In genomic region chr2:172836516-172836915, GRCm38 (mm10) we compare ENCODE assay signal across 20 mouse cellular contexts.
DNase-seq lines count a peak whose midpoint lies in the region.
"Had no signal": no experiment of that assay in that cellular context is flagged by ENCODE, and none has a peak within 500 bp of the region (broad histone marks: within the 10 kb centered on the region; RNA-seq: fewer than 3 reads in every experiment).

No protein-coding gene starts in this region.

- no peak overlapping the region for H3K4me3 ChIP-seq in heart, embryonic 10.5 days
- H3K4me3 ChIP-seq: embryonic facial prominence, embryonic 10.5 days; embryonic facial prominence, embryonic 12.5 days; forebrain, embryonic 13.5 days; forebrain, embryonic 15.5 days had no signal

- no peaks in the 10 kb centered on the region for H3K36me3 ChIP-seq in heart, embryonic 10.5 days
- H3K36me3 ChIP-seq: embryonic facial prominence, embryonic 10.5 days; embryonic facial prominence, embryonic 12.5 days; forebrain, embryonic 15.5 days had no signal

- no peak for DNase-seq in heart, embryonic 10.5 days (ENCODE audit: low spot score)
- DNase-seq in heart, adult 9 months (ENCODE audit: low spot score in 2 of 2) = no peak
- DNase-seq in Muller cell, postnatal 12 days (ENCODE audit: inconsistent ontology term) = peak; percentile 7
- DNase-seq in ZHBTc4 (ENCODE audit: low read depth, low spot score) = peak; percentile 79
- no peak for DNase-seq in right cerebral cortex, postnatal 25 days
- no peak for DNase-seq in yolk sac, embryonic 10.5 days (ENCODE audit: low spot score)
- DNase-seq: adrenal gland, adult 2 months; adrenal gland, postnatal 10 days; adrenal gland, postnatal 25 days; B cell, adult 2 months; cerebellum, adult 11-12 months; cerebellum, adult 2 months; cerebellum, adult 9-10 months; cerebellum, postnatal 10 days; cerebellum, postnatal 25 days; forebrain, postnatal 0 days had no signal

- WGBS in heart, embryonic 10.5 days = 79% methylated on average over 6 of the region's 6 CpGs

- no peaks in the 10 kb centered on the region for H3K27me3 ChIP-seq in heart, embryonic 10.5 days (ENCODE audit: insufficient read depth, poor library complexity, severe bottlenecking)
- H3K27me3 ChIP-seq: embryonic facial prominence, embryonic 12.5 days; forebrain, embryonic 13.5 days; forebrain, embryonic 15.5 days had no signal

- H3K9me3 ChIP-seq in heart, embryonic 10.5 days = no peaks in the 10 kb centered on the region
- H3K9me3 ChIP-seq: embryonic facial prominence, embryonic 10.5 days; embryonic facial prominence, embryonic 12.5 days; forebrain, embryonic 13.5 days; forebrain, embryonic 15.5 days had no signal

- peak overlapping the region; percentile 65 for H3K27ac ChIP-seq in heart, embryonic 10.5 days
- H3K27ac ChIP-seq: embryonic facial prominence, embryonic 12.5 days; forebrain, embryonic 13.5 days; forebrain, embryonic 15.5 days had no signal

- peaks cover 43% of the 10 kb centered on the region for H3K4me1 ChIP-seq in heart, embryonic 10.5 days

Comparison
In these comparisons a context has a peak if more than half of its experiments do, and no peak if none do; other contexts are left out.
1. DNase-seq: peak in Muller cell, postnatal 12 days (single experiment) and ZHBTc4 (single experiment); none in heart, embryonic 10.5 days (single experiment), heart, adult 9 months (0 of 2), right cerebral cortex, postnatal 25 days (single experiment) and yolk sac, embryonic 10.5 days (single experiment).